Mouse (Mus musculus) MEL (cell line): ENCODE data around the gene Nlgn1.

Experiments used
- BHLHE40 ChIP-seq: IDR thresholded peaks from 2 replicates; pipeline ENCODE4 v1.6.1; 2012; ENCODE audit warnings: low read depth, mild to moderate bottlenecking, inconsistent platforms, low read length, improper control_type of control experiment, borderline replicate concordance
- EP300 ChIP-seq, 2 experiments: IDR thresholded peaks; 2 replicates each; pipeline ENCODE4 v1.6.1; 2011; ENCODE audit warnings: improper control_type of control experiment in 2 of 2, low read length in 2 of 2, low read depth in 1 of 2, mild to moderate bottlenecking in 1 of 2
- MAX ChIP-seq: IDR thresholded peaks from 2 replicates; pipeline ENCODE4 v1.6.1; 2011; ENCODE audit warnings: low read length, improper control_type of control experiment
- POLR2A ChIP-seq, 2 experiments: IDR thresholded peaks; 2 replicates each; pipeline ENCODE4 v1.6.1; 2011 to 2012; ENCODE audit warnings: low read length in 2 of 2, mild to moderate bottlenecking in 2 of 2, control low read depth in 1 of 2, improper control_type of control experiment in 1 of 2, low read depth in 1 of 2, moderate library complexity in 1 of 2; ENCODE audit not compliant: control insufficient read depth in 1 of 2, insufficient read depth in 1 of 2, poor library complexity in 1 of 2
- USF1 ChIP-seq: IDR thresholded peaks from 2 replicates; pipeline ENCODE4 v1.6.1; 2014; ENCODE audit warnings: low read depth, mild to moderate bottlenecking, inconsistent platforms, low read length, improper control_type of control experiment, moderate library complexity

DNA sequence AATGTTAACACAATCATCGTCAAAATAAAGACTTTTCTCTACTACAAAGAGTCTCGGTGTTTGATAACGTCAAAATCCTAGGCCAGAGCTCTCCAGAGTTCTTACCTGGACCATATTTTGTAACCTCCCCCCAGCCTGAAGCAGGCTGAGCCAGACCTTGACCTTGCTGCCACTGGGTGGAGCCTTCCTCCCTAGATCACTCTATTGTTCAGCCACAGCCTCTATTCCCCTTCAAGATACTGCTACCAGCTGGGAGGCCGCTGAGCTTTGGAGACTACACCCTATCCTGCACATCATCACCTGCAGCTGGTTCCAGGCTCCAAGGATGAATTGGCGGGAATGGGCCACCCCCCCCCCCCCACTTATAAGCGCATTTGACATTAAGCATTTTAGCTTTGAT, 881.8 kb downstream of the Nlgn1 start:
- no peak for TF ChIP-seq EP300 (IDR thresholded peaks at IDR 0.05; ENCODE audit: low read depth in 1 of 2, low read length in 2 of 2)
- TF ChIP-seq USF1, result no peak
- TF ChIP-seq BHLHE40, result no peak
- no peak for TF ChIP-seq POLR2A (IDR thresholded peaks at IDR 0.05; ENCODE audit: control insufficient read depth in 1 of 2, insufficient read depth in 1 of 2, low read depth in 1 of 2, low read length in 2 of 2, poor library complexity in 1 of 2)
- no peak for TF ChIP-seq MAX
